Mouse (Mus musculus) E14TG2a.4 (cell line): ENCODE data around the gene Pithd1.

Experiments used
- CTCF ChIP-seq: conservative IDR thresholded peaks from 2 replicates; pipeline ENCODE4 v1.5.1; 2014; ENCODE audit warnings: low read length
- POU5F1 ChIP-seq: IDR thresholded peaks from 2 replicates; pipeline ENCODE4 v1.6.1; 2014; ENCODE audit warnings: low read length, borderline replicate concordance

- TF ChIP-seq CTCF (no peak), POU5F1 (no peak)
Measured at GRCm38 (mm10) chr4:136004107-136004675, 17.1 kb upstream of the Pithd1 start.
